Mouse (Mus musculus) midbrain, postnatal 0 days (tissue): Measurements from ENCODE around the gene Lgr4. TPM values are rescaled to one million over a fixed set of nuclear protein-coding genes. Genes with fewer than 3 reads are reported as not detected.

ENCODE experiments used
- ATAC-seq: fragments of 200-750 bp; cut with Nextera tagmentation; 2 replicates; pipeline ENCODE4 v1.8.0; 2017; ENCODE audit warnings: moderate number of reproducible peaks, mild to moderate bottlenecking, moderate TSS enrichment, moderate library complexity; ENCODE audit not compliant: low FRiP score
- DNase-seq: peaks from one replicate; pipeline ENCODE4 v3.0.0-alpha.2; 2015; ENCODE audit warnings: low spot score
- H3K27ac ChIP-seq: fragments of 300-500 bp; sonication (generic); 2 replicates; pipeline ENCODE4 v1.5.1; 2014; ENCODE audit warnings: low read depth, mild to moderate bottlenecking, low read length, mixed read lengths
- H3K27me3 ChIP-seq: fragments of 300-500 bp; sonication (generic); 2 replicates; pipeline ENCODE4 v1.6.1; 2014; ENCODE audit warnings: low read length, control low read depth, mixed read lengths; ENCODE audit not compliant: insufficient read depth
- H3K36me3 ChIP-seq: fragments of 300-500 bp; sonication (generic); 2 replicates; pipeline ENCODE4 v1.6.1; 2014; ENCODE audit warnings: low read length, control low read depth, mixed read lengths; ENCODE audit not compliant: insufficient read depth
- H3K4me1 ChIP-seq: fragments of 300-500 bp; sonication (generic); 2 replicates; pipeline ENCODE4 v1.6.1; 2014; ENCODE audit warnings: mild to moderate bottlenecking, control low read depth, antibody characterized with exemption, low read length, mixed read lengths; ENCODE audit not compliant: insufficient read depth
- H3K4me2 ChIP-seq: fragments of 300-500 bp; sonication (generic); 2 replicates; pipeline ENCODE4 v1.6.1; 2014; ENCODE audit warnings: low read depth, mild to moderate bottlenecking, low read length, mixed read lengths; ENCODE audit not compliant: poor library complexity, severe bottlenecking
- H3K4me3 ChIP-seq: fragments of 300-500 bp; sonication (generic); 2 replicates; pipeline ENCODE4 v1.5.1; 2014; ENCODE audit warnings: low read depth, mild to moderate bottlenecking, low read length, moderate library complexity
- H3K9ac ChIP-seq: fragments of 300-500 bp; sonication (generic); replicated peaks from 2 replicates; pipeline ENCODE4 v1.6.1; 2014; ENCODE audit warnings: mild to moderate bottlenecking, low read length, moderate library complexity, mixed read lengths; ENCODE audit not compliant: poor library complexity, severe bottlenecking
- H3K9me3 ChIP-seq: fragments of 300-500 bp; sonication (generic); 2 replicates; pipeline ENCODE4 v1.6.1; 2016; ENCODE audit warnings: low read length, control low read depth
- CTCF ChIP-seq: IDR thresholded peaks from 2 replicates; pipeline ENCODE4 v1.5.1; 2016; ENCODE audit warnings: antibody characterized with exemption, mild to moderate bottlenecking
- WGBS: fragments of 180-500 bp; shearing (Covaris S2); extraction: QIAGEN DNeasy Blood & Tissue Kit; methylation state at CpG from one replicate; pipeline ENCODE4 v1.1.7; 2014; 5-methylcytosine and 5-hydroxymethylcytosine counted together
- polyA plus RNA-seq: library from polyadenylated mRNA; unstranded; fragments of >200 nt; fragmentation: Nextera tagmentation; extraction: Ambion mirVana; gene quantifications from 2 replicates; pipeline ENCODE4 v1.2.1, GENCODE M21; 2015
- total RNA-seq: library from RNA; depleted of rRNA; stranded (reverse); fragments of >200 nt; gene quantifications from 2 replicates; pipeline ENCODE4 v1.2.3, GENCODE M21; 2014

The Lgr4 gene
- total and polyA plus RNA-seq, 2 experiments from 2014 or later: 9.9 to 33.4 TPM

GRCm38 (mm10) chr2:109995061-109995460, 77.6 kb downstream of the Lgr4 start:
- DNase-seq (no peak), ATAC-seq (no peak)
- TF ChIP-seq CTCF: no peak
- Histone ChIP-seq H3K27ac (no peak overlapping the region), H3K4me1 (no peaks in the 10 kb centered on the region), H3K9me3 (no peaks in the 10 kb centered on the region), H3K27me3 (no peaks in the 10 kb centered on the region), H3K4me3 (no peak overlapping the region), H3K4me2 (no peak overlapping the region), H3K36me3 (no peaks in the 10 kb centered on the region), H3K9ac (no peak overlapping the region)
- WGBS: 79% methylated on average over 2 of the region's 2 CpGs

DNA sequence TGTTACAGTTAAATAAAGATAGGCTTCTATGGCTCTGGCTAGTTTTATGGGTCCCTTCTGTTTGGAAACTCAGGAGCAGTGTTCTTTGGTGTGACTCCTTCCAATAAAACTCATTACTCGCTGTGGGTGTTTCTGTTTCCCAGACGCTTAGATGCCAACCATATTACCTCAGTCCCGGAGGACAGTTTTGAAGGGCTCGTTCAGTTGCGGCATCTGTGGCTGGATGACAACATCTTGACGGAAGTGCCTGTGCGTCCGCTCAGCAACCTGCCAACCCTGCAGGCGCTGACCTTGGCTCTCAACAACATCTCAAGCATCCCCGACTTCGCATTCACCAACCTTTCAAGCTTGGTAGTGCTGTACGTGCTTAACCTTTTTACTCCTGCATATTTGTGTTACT, 79.0 kb downstream of the Lgr4 start:
- 0 out of 2 replicates have a peak, but pooled peaks cover 3% of the 10 kb centered on the region for H3K36me3 ChIP-seq
- 87% methylated on average over 12 of the region's 12 CpGs for whole genome bisulfite sequencing
- no peak overlapping the region for H3K27ac ChIP-seq
- no peaks in the 10 kb centered on the region for H3K9me3 ChIP-seq
- H3K9ac ChIP-seq: no peak overlapping the region
- H3K4me2 ChIP-seq: no peak overlapping the region
- no peak overlapping the region for H3K4me3 ChIP-seq
- no peaks in the 10 kb centered on the region for H3K27me3 ChIP-seq
- H3K4me1 ChIP-seq: no peaks in the 10 kb centered on the region
- DNase-seq: no peak
- no peak for ATAC-seq
- no peak for TF ChIP-seq CTCF

DNA sequence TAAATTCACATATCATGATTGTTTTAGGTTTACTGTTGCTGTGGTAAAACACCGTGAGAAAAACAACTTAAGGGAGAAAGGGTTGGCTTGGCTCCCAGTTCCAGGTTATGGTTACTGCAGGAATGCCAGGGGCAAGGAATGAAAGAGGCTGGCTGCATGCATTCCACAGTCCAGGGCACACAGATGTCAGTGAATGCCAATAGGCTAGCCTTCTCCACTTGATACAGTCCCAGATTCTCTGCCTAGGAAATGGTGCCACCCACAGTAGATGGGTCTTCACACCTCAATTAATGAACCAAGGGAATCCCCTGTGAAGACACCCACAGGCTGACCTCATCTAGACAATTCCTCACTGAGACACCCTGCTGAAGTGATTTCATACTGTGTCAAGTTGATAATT, 87.2 kb downstream of the Lgr4 start:
- no peaks in the 10 kb centered on the region for H3K27me3 ChIP-seq
- TF ChIP-seq CTCF: no peak
- H3K4me3 ChIP-seq: no peak overlapping the region
- H3K9me3 ChIP-seq: no peaks in the 10 kb centered on the region
- no peak overlapping the region for H3K27ac ChIP-seq
- H3K4me1 ChIP-seq: no peaks in the 10 kb centered on the region
- peaks cover 25% of the 10 kb centered on the region; the same call in 1 of the 2 replicates for H3K36me3 ChIP-seq
- DNase-seq (no peak), ATAC-seq (no peak)
- 77% methylated on average over 1 of the region's 1 CpGs for WGBS
- H3K4me2 ChIP-seq: no peak overlapping the region
- no peak overlapping the region for H3K9ac ChIP-seq

DNA sequence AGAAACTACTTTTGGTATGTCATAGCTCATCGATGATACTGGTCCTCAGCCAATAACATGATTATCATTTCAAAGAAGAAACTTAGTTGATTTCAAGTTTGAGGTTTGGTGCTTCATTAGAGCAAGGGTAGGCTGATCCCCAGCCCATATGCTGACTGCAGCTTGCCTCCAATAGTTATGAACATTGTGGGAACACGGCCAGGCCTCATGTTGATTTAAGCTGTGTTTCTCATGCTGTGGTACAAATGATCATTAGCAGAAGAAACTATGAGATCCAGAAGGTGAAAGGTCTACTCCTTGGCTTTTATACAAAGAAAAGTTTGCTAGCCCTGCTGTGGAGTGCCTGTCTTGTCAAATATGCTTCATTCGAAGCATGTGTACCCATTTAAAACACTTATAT, 87.7 kb downstream of the Lgr4 start:
- Histone ChIP-seq H3K27me3 (no peaks in the 10 kb centered on the region), H3K4me1 (no peaks in the 10 kb centered on the region), H3K36me3 (peaks cover 25% of the 10 kb centered on the region; the same call in 1 of the 2 replicates), H3K27ac (no peak overlapping the region), H3K4me3 (no peak overlapping the region), H3K4me2 (no peak overlapping the region), H3K9me3 (no peaks in the 10 kb centered on the region), H3K9ac (no peak overlapping the region)
- TF ChIP-seq CTCF: no peak
- 76% methylated on average over 3 of the region's 3 CpGs for WGBS
- ATAC-seq (no peak), DNase-seq (peak; percentile 52)

- DNase-seq: no peak
- 90% methylated on average over 3 of the region's 3 CpGs for WGBS
- H3K9me3 ChIP-seq: no peaks in the 10 kb centered on the region
- no peak overlapping the region for H3K27ac ChIP-seq
- TF ChIP-seq CTCF: no peak
- no peak overlapping the region for H3K4me3 ChIP-seq
- H3K27me3 ChIP-seq: no peaks in the 10 kb centered on the region
- H3K9ac ChIP-seq: no peak overlapping the region
- H3K4me2 ChIP-seq: no peak overlapping the region
- ATAC-seq: no peak
- H3K4me1 ChIP-seq: no peaks in the 10 kb centered on the region
- H3K36me3 ChIP-seq: peaks cover 25% of the 10 kb centered on the region; the same call in 1 of the 2 replicates
Observed at GRCm38 (mm10) chr2:110005596-110006239, 88.3 kb downstream of the Lgr4 start.

DNA sequence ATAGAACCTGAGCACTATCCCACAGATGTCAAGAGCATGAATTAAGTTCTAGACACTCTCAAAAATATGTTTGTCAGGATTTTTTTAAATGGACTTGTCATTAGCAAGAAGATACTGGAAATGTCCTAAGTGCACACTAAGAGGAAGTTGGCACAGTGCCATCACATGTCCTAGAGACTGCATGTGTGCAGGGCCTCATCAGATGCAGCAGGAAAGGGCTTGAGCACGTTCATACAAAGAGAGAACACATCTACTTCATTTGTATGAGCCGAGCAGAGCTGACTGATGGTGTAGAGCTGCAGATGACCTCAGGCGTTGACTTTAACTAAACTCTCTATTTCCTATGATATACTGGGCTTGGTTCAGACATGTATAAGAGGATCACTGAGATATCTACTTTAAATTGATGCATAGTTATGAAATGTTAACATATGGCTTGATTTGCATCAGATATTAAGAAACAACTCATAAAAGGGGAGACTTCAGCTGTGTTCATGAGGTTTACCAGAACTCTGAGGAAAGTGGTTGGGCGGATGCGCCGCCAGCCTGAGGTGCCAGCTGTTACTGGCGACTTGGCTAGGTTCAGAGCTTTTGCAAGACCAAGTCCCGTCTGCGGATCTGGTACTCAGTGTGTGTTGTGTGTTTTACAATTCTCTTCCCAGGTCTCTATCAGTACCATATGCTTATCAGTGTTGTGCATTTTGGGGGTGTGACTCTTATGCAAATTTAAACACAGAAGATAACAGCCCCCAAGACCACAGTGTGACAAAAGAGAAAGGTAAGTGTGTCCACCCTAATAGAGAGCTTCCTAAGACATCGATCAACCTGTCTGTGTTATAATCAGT, 90.2 kb downstream of the Lgr4 start:
- H3K9me3 ChIP-seq: no peaks in the 10 kb centered on the region
- DNase-seq (no peak), ATAC-seq (no peak)
- H3K36me3 ChIP-seq: peaks cover 31% of the 10 kb centered on the region
- H3K27ac ChIP-seq: no peak overlapping the region
- 93% methylated on average over 10 of the region's 10 CpGs for WGBS
- H3K4me3 ChIP-seq: no peak overlapping the region
- H3K27me3 ChIP-seq: no peaks in the 10 kb centered on the region
- H3K9ac ChIP-seq: no peak overlapping the region
- no peak for TF ChIP-seq CTCF
- H3K4me2 ChIP-seq: no peak overlapping the region
- H3K4me1 ChIP-seq: no peaks in the 10 kb centered on the region
